In genomic region chr5:144875892-144876291, GRCm38 (mm10) we compare ENCODE assay signal across 8 mouse cellular contexts.
DNase-seq lines count a peak whose midpoint lies in the region; ATAC-seq and TF ChIP-seq lines count a peak whose summit lies in the region.

No protein-coding gene starts in this region.

- peak; percentile 81 for ATAC-seq in granulocyte monocyte progenitor cell, adult 5-6 weeks (replicated peaks; ENCODE audit: poor library complexity, severe bottlenecking)
- peak; percentile 61; the same call in 1 of the 2 replicates for ATAC-seq in lung, embryonic 14.5 days (ENCODE audit: insufficient read depth)

- TF ChIP-seq CTCF in CH12.LX (conservative IDR thresholded peaks at IDR 0.05 in 1 of 2, IDR thresholded peaks at IDR 0.05 in 1 of 2; ENCODE audit: low read depth in 2 of 2, low read length in 2 of 2), result peak; percentile 74 to 96
- peak; percentile 95 for TF ChIP-seq CTCF in cortical plate, adult 2 months (IDR thresholded peaks at IDR 0.05; ENCODE audit: extremely low read depth, insufficient read depth, low read length)
- peak; percentile 98 for TF ChIP-seq CTCF in lung, embryonic 14.5 days (IDR thresholded peaks at IDR 0.05; ENCODE audit: low read depth)
- peak; percentile 76 for TF ChIP-seq CTCF in olfactory bulb, adult 2 months (IDR thresholded peaks at IDR 0.05; ENCODE audit: insufficient read depth, low read depth, low read length)

- H3K4me3 ChIP-seq in CH12.LX (replicated peaks in 1 of 3; ENCODE audit: low read depth in 2 of 3, low read length in 2 of 3, poor library complexity in 1 of 3), result no peak overlapping the region
- H3K4me3 ChIP-seq in cortical plate, adult 2 months (ENCODE audit: insufficient read depth, low read length), result no peak overlapping the region
- H3K4me3 ChIP-seq in lung, embryonic 14.5 days (ENCODE audit: low read depth, low read length), result no peak overlapping the region
- H3K4me3 ChIP-seq in olfactory bulb, adult 2 months (ENCODE audit: insufficient read depth, low read depth, low read length), result no peak overlapping the region

- 10% methylated on average over 13 of the region's 13 CpGs for WGBS in lung, embryonic 14.5 days
- 8% methylated on average over 13 of the region's 13 CpGs for WGBS in olfactory bulb, adult 2 months

- TF ChIP-seq POLR2A in CH12.LX (IDR thresholded peaks at IDR 0.05; ENCODE audit: low read depth, low read length), result no peak
- TF ChIP-seq POLR2A in cortical plate, adult 2 months (IDR thresholded peaks at IDR 0.05; ENCODE audit: extremely low read depth, insufficient read depth, low read length), result peak; percentile 3; the same call in 1 of the 2 replicates
- no peak for TF ChIP-seq POLR2A in olfactory bulb, adult 2 months (IDR thresholded peaks at IDR 0.05; ENCODE audit: insufficient read depth, low read depth, low read length)

- in situ Hi-C loops in CH12.LX (cut with MboI; ENCODE audit: low pct_ligation_motif_present, low pct_unique_long_range_greater_than_20kb, low sequenced_read_pairs), result no loop called here

- H3K4me1 ChIP-seq in CH12.LX (ENCODE audit: control insufficient read depth in 1 of 2, insufficient read depth in 2 of 2), result no peaks in the 10 kb centered on the region
- no peaks in the 10 kb centered on the region for H3K4me1 ChIP-seq in cortical plate, adult 2 months (ENCODE audit: control insufficient read depth, insufficient read depth, low read length)
- no peaks in the 10 kb centered on the region for H3K4me1 ChIP-seq in lung, embryonic 14.5 days (ENCODE audit: insufficient read depth)
- no peaks in the 10 kb centered on the region for H3K4me1 ChIP-seq in olfactory bulb, adult 2 months (ENCODE audit: control insufficient read depth, insufficient read depth, low read length)

- H3K36me3 ChIP-seq in CH12.LX (replicated peaks in 1 of 2; ENCODE audit: control insufficient read depth in 1 of 2, insufficient read depth in 1 of 2, low read length in 1 of 2), result peaks cover 5 to 38% of the 10 kb centered on the region in 2 experiments
- peaks cover 29% of the 10 kb centered on the region for H3K36me3 ChIP-seq in lung, embryonic 14.5 days (ENCODE audit: insufficient read depth)

- TF ChIP-seq RAD21 in CH12.LX (IDR thresholded peaks at IDR 0.05; ENCODE audit: low read depth, low read length), result peak; percentile 46

- H3K9me3 ChIP-seq in CH12.LX (replicated peaks; ENCODE audit: low read length), result no peaks in the 10 kb centered on the region
- no peaks in the 10 kb centered on the region for H3K9me3 ChIP-seq in lung, embryonic 14.5 days (ENCODE audit: low read depth, low read length)

- peak; percentile 48 for DNase-seq in CH12.LX (ENCODE audit: extremely low read depth)
- DNase-seq in ZHBTc4 (ENCODE audit: low read depth, low spot score), result peak; percentile 89
- DNase-seq in kidney, postnatal 4 days, result peak; percentile 86 to 87
- DNase-seq in lung, embryonic 14.5 days, result peak; percentile 85
- peak; percentile 56 for DNase-seq in thymus, postnatal 25 days

- H3K9ac ChIP-seq in CH12.LX (ENCODE audit: insufficient read depth, low read depth), result no peak overlapping the region
- H3K9ac ChIP-seq in lung, embryonic 14.5 days, result no peak overlapping the region

- dilution Hi-C loops in CH12.LX (cut with MboI; ENCODE audit: extremely low pct_ligation_motif_present, extremely low pct_unique_long_range_greater_than_20kb, low sequenced_read_pairs), result no loop called here

- no peak overlapping the region for H3K27ac ChIP-seq in CH12.LX (ENCODE audit: insufficient read depth, low read depth)
- no peak overlapping the region for H3K27ac ChIP-seq in cortical plate, adult 2 months (ENCODE audit: insufficient read depth, low read length)
- H3K27ac ChIP-seq in lung, embryonic 14.5 days (ENCODE audit: low read depth), result no peak overlapping the region
- no peak overlapping the region for H3K27ac ChIP-seq in olfactory bulb, adult 2 months (ENCODE audit: insufficient read depth, low read depth, low read length)

- H3K79me2 ChIP-seq in CH12.LX (replicated peaks; ENCODE audit: control insufficient read depth, extremely low read depth, insufficient read depth, poor library complexity, severe bottlenecking), result no peaks in the 10 kb centered on the region

- H3K27me3 ChIP-seq in CH12.LX (replicated peaks), result no peaks in the 10 kb centered on the region
- H3K27me3 ChIP-seq in lung, embryonic 14.5 days (ENCODE audit: insufficient read depth, low read length), result no peaks in the 10 kb centered on the region

- TF ChIP-seq EP300 in CH12.LX (IDR thresholded peaks at IDR 0.05; ENCODE audit: low read length), result no peak

- no peak overlapping the region for H3K4me2 ChIP-seq in CH12.LX (ENCODE audit: insufficient read depth, low read depth, poor library complexity, severe bottlenecking)
- H3K4me2 ChIP-seq in lung, embryonic 14.5 days, result no peak overlapping the region

TF ChIP-seq in CH12.LX, 34 proteins besides CTCF, POLR2A, EP300 and RAD21:
- TF ChIP-seq MEF2A (IDR thresholded peaks at IDR 0.05; ENCODE audit: borderline replicate concordance, low read depth, low read length) (no peak), TCF12 (IDR thresholded peaks at IDR 0.05; ENCODE audit: low read depth, low read length) (no peak), SMC3 (IDR thresholded peaks at IDR 0.05; ENCODE audit: low read depth, low read length) (peak; percentile 39; the same call in 1 of the 2 replicates)
TF ChIP-seq in CH12.LX: peak in this region for 1.
